Mouse (Mus musculus) v-Abl transformed pro-B cells (cell line): Measurements from ENCODE around the gene Chmp6.

Experiments
- in situ Hi-C, 2 experiments: fragments of 400-800 bp; cut with MboI; formaldehyde crosslinking; loops; one replicate each; pipeline ENCODE4 v1.15.1; 2025; ENCODE audit not compliant: unreplicated experiment in 2 of 2

Gene Chmp6

GRCm38 (mm10) chr11:119913291-119913934 lies at the start of gene Chmp6:
TSS of gene Chmp6 (plus strand) at chr11:119913441.
- in situ Hi-C loops = loop anchor here in 1 of 2 experiments (10.0 kb wide), 1 partner anchor 191 kb away; no protein-coding TSS in a partner anchor

- in situ Hi-C loops = no loop called here
Measured at GRCm38 (mm10) chr11:119866837-119867236, 46.4 kb upstream of the Chmp6 start.

- in situ Hi-C loops = no loop called here
Measured at GRCm38 (mm10) chr11:119868138-119868537, 45.1 kb upstream of the Chmp6 start.

GRCm38 (mm10) chr11:119868556-119868955 lies 44.7 kb upstream of the Chmp6 start:
- in situ Hi-C loops = no loop called here

- in situ Hi-C loops = no loop called here
Measured at GRCm38 (mm10) chr11:119871141-119871540, 42.1 kb upstream of the Chmp6 start.

GRCm38 (mm10) chr11:119873643-119874042 lies 39.6 kb upstream of the Chmp6 start:
- in situ Hi-C loops = no loop called here

- in situ Hi-C loops = no loop called here
Measured at GRCm38 (mm10) chr11:119874841-119875240, 38.4 kb upstream of the Chmp6 start.

GRCm38 (mm10) chr11:119875685-119876084 lies 37.6 kb upstream of the Chmp6 start:
- in situ Hi-C loops = no loop called here

- in situ Hi-C loops = no loop called here
Measured at GRCm38 (mm10) chr11:119877124-119877523, 36.1 kb upstream of the Chmp6 start.

GRCm38 (mm10) chr11:119879573-119879972 lies 33.7 kb upstream of the Chmp6 start:
- in situ Hi-C loops = no loop called here

GRCm38 (mm10) chr11:119883646-119884045 lies 29.6 kb upstream of the Chmp6 start:
- in situ Hi-C loops = no loop called here

GRCm38 (mm10) chr11:119889966-119890365 lies 23.3 kb upstream of the Chmp6 start:
- in situ Hi-C loops = no loop called here

GRCm38 (mm10) chr11:119891601-119892215 lies 21.5 kb upstream of the Chmp6 start:
- in situ Hi-C loops = no loop called here

- in situ Hi-C loops = no loop called here
Measured at GRCm38 (mm10) chr11:119893667-119894236, 19.5 kb upstream of the Chmp6 start.

GRCm38 (mm10) chr11:119894634-119895033 lies 18.6 kb upstream of the Chmp6 start:
- in situ Hi-C loops = no loop called here

GRCm38 (mm10) chr11:119897041-119897440 lies 16.2 kb upstream of the Chmp6 start:
- in situ Hi-C loops = no loop called here

GRCm38 (mm10) chr11:119898976-119899375 lies 14.3 kb upstream of the Chmp6 start:
- in situ Hi-C loops = no loop called here

- in situ Hi-C loops = loop anchor here (5.0 to 10.0 kb wide), 4 partner anchors 296 to 566 kb away; partner anchors contain the start of gene Rptor (in 1 of the 2)
Measured at GRCm38 (mm10) chr11:119901174-119901573, 12.1 kb upstream of the Chmp6 start.

GRCm38 (mm10) chr11:119902891-119903290 lies 10.3 kb upstream of the Chmp6 start:
- in situ Hi-C loops = loop anchor here (5.0 to 10.0 kb wide), 4 partner anchors 298 to 568 kb away; partner anchors contain the start of gene Rptor (in 1 of the 2)

GRCm38 (mm10) chr11:119904621-119905286 lies 8.5 kb upstream of the Chmp6 start:
- in situ Hi-C loops = loop anchor here (5.0 to 10.0 kb wide), 5 partner anchors 198 to 570 kb away; partner anchors contain the start of gene Rptor (in 1 of the 2)

GRCm38 (mm10) chr11:119905794-119906193 lies 7.4 kb upstream of the Chmp6 start:
- in situ Hi-C loops = loop anchor here (5.0 to 10.0 kb wide), 4 partner anchors 197 to 571 kb away; partner anchors contain the start of gene Rptor (in 1 of the 2)
